Mouse (Mus musculus) midbrain, embryonic 11.5 days (tissue): ENCODE measurements around the gene Syt6. TPM values are rescaled to one million over a fixed set of nuclear protein-coding genes. Genes with fewer than 3 reads are reported as not detected.

Source experiments
- ATAC-seq: fragments of 200-750 bp; cut with Nextera tagmentation; 2 replicates; pipeline ENCODE4 v1.8.0; 2017; ENCODE audit warnings: moderate TSS enrichment, moderate library complexity; ENCODE audit not compliant: low FRiP score
- DNase-seq: peaks from one replicate; pipeline ENCODE4 v3.0.0; 2015; ENCODE audit warnings: low spot score; ENCODE audit errors: missing footprints
- H3K27ac ChIP-seq: fragments of 300-500 bp; sonication (generic); 2 replicates; pipeline ENCODE4 v1.5.1; 2014; ENCODE audit warnings: low read depth, low read length
- H3K27me3 ChIP-seq: fragments of 300-500 bp; sonication (generic); 2 replicates; pipeline ENCODE4 v1.6.1; 2014; ENCODE audit warnings: mild to moderate bottlenecking, low read length, moderate library complexity, mixed read lengths; ENCODE audit not compliant: control insufficient read depth, insufficient read depth
- H3K36me3 ChIP-seq: fragments of 300-500 bp; sonication (generic); 2 replicates; pipeline ENCODE4 v1.6.1; 2014; ENCODE audit warnings: mild to moderate bottlenecking, low read length, moderate library complexity, mixed read lengths; ENCODE audit not compliant: control insufficient read depth, insufficient read depth
- H3K4me1 ChIP-seq: fragments of 300-500 bp; sonication (generic); 2 replicates; pipeline ENCODE4 v1.6.1; 2014; ENCODE audit warnings: low read length; ENCODE audit not compliant: control insufficient read depth, insufficient read depth
- H3K4me2 ChIP-seq: fragments of 300-500 bp; sonication (generic); 2 replicates; pipeline ENCODE4 v1.6.1; 2014; ENCODE audit warnings: mild to moderate bottlenecking, moderate library complexity
- H3K4me3 ChIP-seq: fragments of 300-500 bp; sonication (generic); 2 replicates; pipeline ENCODE4 v1.5.1; 2014; ENCODE audit warnings: low read depth, low read length
- H3K9ac ChIP-seq: fragments of 300-500 bp; sonication (generic); 2 replicates; pipeline ENCODE4 v1.6.1; 2014; ENCODE audit warnings: low read length
- H3K9me3 ChIP-seq: fragments of 300-500 bp; sonication (generic); 2 replicates; pipeline ENCODE4 v1.6.1; 2016; ENCODE audit warnings: low read length; ENCODE audit not compliant: control insufficient read depth
- WGBS: fragments of 180-500 bp; shearing (Covaris S2); extraction: QIAGEN DNeasy Blood & Tissue Kit; methylation state at CpG from one replicate; pipeline ENCODE4 v1.1.7; 2014; 5-methylcytosine and 5-hydroxymethylcytosine counted together
- polyA plus RNA-seq: library from polyadenylated mRNA; unstranded; fragments of >200 nt; fragmentation: Nextera tagmentation; extraction: Ambion mirVana; gene quantifications from 2 replicates; pipeline ENCODE4 v1.2.1, GENCODE M21; 2014

Syt6 gene
- polyA plus RNA-seq, 1 experiment from 2014 or later, result 4.3 TPM

GRCm38 (mm10) chr3:103592636-103593035 lies 17.6 kb downstream of the Syt6 start:
- no peaks in the 10 kb centered on the region for H3K27me3 ChIP-seq
- 93% methylated on average over 5 of the region's 5 CpGs for WGBS
- no peak for ATAC-seq
- H3K9ac ChIP-seq, result no peak overlapping the region
- H3K36me3 ChIP-seq, result no peaks in the 10 kb centered on the region
- H3K9me3 ChIP-seq, result no peaks in the 10 kb centered on the region
- H3K4me3 ChIP-seq, result no peak overlapping the region
- H3K4me2 ChIP-seq, result no peak overlapping the region
- DNase-seq, result no peak
- no peaks in the 10 kb centered on the region for H3K4me1 ChIP-seq
- no peak overlapping the region for H3K27ac ChIP-seq

- Histone ChIP-seq H3K27me3 (no peaks in the 10 kb centered on the region), H3K9me3 (no peaks in the 10 kb centered on the region), H3K36me3 (no peaks in the 10 kb centered on the region), H3K27ac (no peak overlapping the region), H3K4me2 (no peak overlapping the region), H3K9ac (no peak overlapping the region), H3K4me3 (no peak overlapping the region), H3K4me1 (no peaks in the 10 kb centered on the region)
- no peak for ATAC-seq
- no peak for DNase-seq
- 82% methylated on average over 5 of the region's 5 CpGs for WGBS
These were observed 18.6 kb downstream of the Syt6 start for GRCm38 (mm10) chr3:103593631-103594030.

GRCm38 (mm10) chr3:103595271-103595810 lies 20.3 kb downstream of the Syt6 start:
- Histone ChIP-seq H3K9ac (no peak overlapping the region), H3K4me1 (no peaks in the 10 kb centered on the region), H3K4me2 (no peak overlapping the region), H3K36me3 (no peaks in the 10 kb centered on the region), H3K9me3 (no peaks in the 10 kb centered on the region), H3K4me3 (no peak overlapping the region), H3K27ac (no peak overlapping the region), H3K27me3 (no peaks in the 10 kb centered on the region)
- WGBS, result 84% methylated on average over 7 of the region's 7 CpGs
- no peak for ATAC-seq
- no peak for DNase-seq

- no peak for DNase-seq
- no peak for ATAC-seq
- Histone ChIP-seq H3K4me1 (no peaks in the 10 kb centered on the region), H3K36me3 (no peaks in the 10 kb centered on the region), H3K27me3 (no peaks in the 10 kb centered on the region), H3K4me3 (no peak overlapping the region), H3K4me2 (no peak overlapping the region), H3K9me3 (no peaks in the 10 kb centered on the region), H3K27ac (no peak overlapping the region), H3K9ac (no peak overlapping the region)
- WGBS, result 89% methylated on average over 4 of the region's 4 CpGs
These were observed 22.6 kb downstream of the Syt6 start for GRCm38 (mm10) chr3:103597586-103597985.

- WGBS, result 42% methylated on average over 7 of the region's 7 CpGs
- Histone ChIP-seq H3K9me3 (no peaks in the 10 kb centered on the region), H3K36me3 (no peaks in the 10 kb centered on the region), H3K9ac (no peak overlapping the region), H3K27ac (no peak overlapping the region), H3K27me3 (no peaks in the 10 kb centered on the region), H3K4me3 (no peak overlapping the region), H3K4me1 (no peaks in the 10 kb centered on the region), H3K4me2 (no peak overlapping the region)
- DNase-seq (no peak), ATAC-seq (no peak)
These were observed 26.0 kb downstream of the Syt6 start for GRCm38 (mm10) chr3:103601011-103601410.

- Histone ChIP-seq H3K4me2 (no peak overlapping the region), H3K9ac (no peak overlapping the region), H3K27me3 (no peaks in the 10 kb centered on the region), H3K4me1 (no peaks in the 10 kb centered on the region), H3K9me3 (no peaks in the 10 kb centered on the region), H3K27ac (no peak overlapping the region), H3K4me3 (no peak overlapping the region), H3K36me3 (no peaks in the 10 kb centered on the region)
- DNase-seq, result no peak
- 73% methylated on average over 1 of the region's 1 CpGs for WGBS
- ATAC-seq, result no peak
These were observed 26.5 kb downstream of the Syt6 start for GRCm38 (mm10) chr3:103601561-103601960.

GRCm38 (mm10) chr3:103606045-103606597 lies 31.1 kb downstream of the Syt6 start:
- H3K9ac ChIP-seq, result no peak overlapping the region
- 92% methylated on average over 6 of the region's 6 CpGs for WGBS
- ATAC-seq, result no peak

GRCm38 (mm10) chr3:103606660-103607595 lies 31.9 kb downstream of the Syt6 start:
- DNase-seq, result no peak
- no peak for ATAC-seq
- WGBS, result 86% methylated on average over 13 of the region's 13 CpGs
- Histone ChIP-seq H3K4me2 (no peak overlapping the region), H3K27me3 (no peaks in the 10 kb centered on the region), H3K9ac (no peak overlapping the region), H3K27ac (no peak overlapping the region), H3K4me1 (no peaks in the 10 kb centered on the region), H3K4me3 (no peak overlapping the region), H3K9me3 (no peaks in the 10 kb centered on the region), H3K36me3 (no peaks in the 10 kb centered on the region)

More at GRCm38 (mm10) chr3:103606045-103606597, 31.1 kb downstream of the Syt6 start:
- H3K36me3 ChIP-seq, result no peaks in the 10 kb centered on the region
- no peak overlapping the region for H3K4me3 ChIP-seq
- H3K27me3 ChIP-seq, result no peaks in the 10 kb centered on the region
- DNase-seq, result no peak
- no peak overlapping the region for H3K27ac ChIP-seq
- no peaks in the 10 kb centered on the region for H3K9me3 ChIP-seq
- H3K4me1 ChIP-seq, result no peaks in the 10 kb centered on the region
- H3K4me2 ChIP-seq, result no peak overlapping the region

GRCm38 (mm10) chr3:103610231-103610630 lies 35.2 kb downstream of the Syt6 start:
- H3K27me3 ChIP-seq, result no peaks in the 10 kb centered on the region
- H3K27ac ChIP-seq, result no peak overlapping the region

More at GRCm38 (mm10) chr3:103610231-103610630, 35.2 kb downstream of the Syt6 start:
- H3K36me3 ChIP-seq, result no peaks in the 10 kb centered on the region
- no peak for ATAC-seq
- 84% methylated on average over 5 of the region's 5 CpGs for WGBS
- H3K4me2 ChIP-seq, result no peak overlapping the region
- no peaks in the 10 kb centered on the region for H3K4me1 ChIP-seq
- no peak overlapping the region for H3K4me3 ChIP-seq
- no peaks in the 10 kb centered on the region for H3K9me3 ChIP-seq
- DNase-seq, result no peak
- no peak overlapping the region for H3K9ac ChIP-seq
